Mouse (Mus musculus): ENCODE data around the gene Slc36a1.
A peak's percentile ranks its signal among the peaks of the same experiment; 100 is the strongest.

Gene Slc36a1

DNA sequence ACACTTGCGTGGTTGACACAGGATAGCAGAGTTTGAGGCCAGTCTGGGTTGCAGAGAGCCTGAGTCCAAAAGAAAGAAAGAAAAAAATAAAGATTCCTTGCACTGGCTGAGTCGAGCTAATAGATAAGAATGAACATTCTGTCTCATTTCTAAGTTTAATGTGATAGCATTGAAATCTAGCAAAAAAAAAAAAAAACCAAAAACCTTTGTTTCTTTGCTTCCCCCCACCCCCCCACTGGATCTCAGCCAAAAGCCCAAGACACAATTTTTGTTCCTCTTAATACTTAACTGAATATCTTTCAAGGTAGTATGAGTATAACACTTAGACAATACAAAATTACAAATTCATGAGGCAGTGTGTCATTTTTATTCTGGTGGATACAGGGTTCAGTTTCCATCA, 4.9 kb downstream of the Slc36a1 start:
- no peak for DNase-seq (ENCODE audit: low read depth, low spot score)

DNA sequence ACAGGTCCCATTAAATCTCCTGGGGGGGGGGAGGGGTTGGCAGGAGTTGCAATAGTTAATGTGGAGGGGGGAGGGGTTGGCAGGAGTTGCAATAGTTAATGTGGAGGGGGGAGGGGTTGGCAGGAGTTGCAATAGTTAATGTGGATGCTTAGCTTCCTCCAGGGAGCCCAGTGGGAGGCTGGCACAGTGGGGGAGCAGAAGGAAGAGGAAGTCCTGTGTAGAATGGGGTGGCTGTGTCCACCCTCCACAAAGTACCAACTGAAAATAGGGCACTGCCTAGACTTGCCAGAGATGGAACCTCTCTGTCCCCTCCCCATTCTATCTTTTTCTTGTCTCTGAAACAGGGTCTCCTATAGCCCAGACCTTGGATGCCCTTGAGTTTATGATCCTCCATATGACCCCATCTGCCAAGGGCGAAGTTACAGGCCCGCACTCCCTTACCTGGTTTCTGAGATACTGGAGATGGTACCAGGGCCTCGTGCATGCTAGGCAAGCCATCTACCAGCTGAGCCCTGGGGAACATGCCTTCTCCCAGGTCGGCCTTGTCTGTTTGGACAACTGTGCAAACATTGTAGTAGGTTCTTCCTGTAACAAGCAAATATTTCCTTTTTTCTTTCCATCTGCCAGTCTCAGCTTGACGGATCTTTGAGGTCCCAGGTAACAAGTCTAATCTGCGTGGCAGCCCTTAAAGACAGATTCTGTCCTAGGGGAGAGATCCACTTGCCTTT, 5.6 kb downstream of the Slc36a1 start:
- DNase-seq (ENCODE audit: low read depth, low spot score), result no peak

DNA sequence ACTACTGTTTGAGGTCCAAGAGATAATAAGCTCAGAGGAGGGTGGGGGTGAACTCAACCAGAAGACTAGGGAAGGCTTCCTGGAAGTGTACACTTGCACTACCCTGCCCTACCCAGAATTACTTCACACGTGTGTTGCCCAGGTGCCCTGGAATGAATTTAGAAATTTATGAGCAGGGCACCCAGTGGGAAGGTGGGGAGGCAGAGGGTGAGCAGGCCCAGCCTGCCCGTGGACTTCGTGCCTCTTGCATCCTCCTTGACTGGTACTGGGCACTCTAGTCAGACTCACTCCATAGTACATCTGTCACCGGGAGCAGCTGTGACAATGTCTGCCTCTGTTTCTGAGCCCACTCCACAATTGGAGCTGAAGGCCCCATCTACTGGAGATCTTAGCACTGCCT, 9.4 kb downstream of the Slc36a1 start:
- no peak for DNase-seq (ENCODE audit: low read depth, low spot score)

DNA sequence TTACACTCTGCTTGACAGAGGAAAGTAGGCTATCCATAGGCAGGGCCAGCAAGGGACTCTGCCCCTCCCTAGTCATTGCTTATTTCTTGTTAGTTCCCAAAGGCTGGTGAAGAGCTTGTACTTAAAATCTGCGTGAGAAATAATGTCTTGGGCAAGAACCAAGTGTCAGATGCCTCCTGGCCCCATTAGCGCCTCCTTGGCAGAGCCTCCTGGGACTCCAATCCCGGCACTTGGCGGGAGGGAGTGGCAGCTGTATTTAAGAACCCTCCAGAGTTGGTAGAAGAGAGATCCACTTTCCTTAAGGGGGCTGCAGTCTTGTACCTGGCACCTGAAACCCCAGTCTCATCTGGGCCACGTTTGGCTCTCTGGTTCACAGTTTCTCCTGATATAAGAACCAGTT, 10.0 kb downstream of the Slc36a1 start:
- DNase-seq (ENCODE audit: low read depth, low spot score), result no peak

DNA sequence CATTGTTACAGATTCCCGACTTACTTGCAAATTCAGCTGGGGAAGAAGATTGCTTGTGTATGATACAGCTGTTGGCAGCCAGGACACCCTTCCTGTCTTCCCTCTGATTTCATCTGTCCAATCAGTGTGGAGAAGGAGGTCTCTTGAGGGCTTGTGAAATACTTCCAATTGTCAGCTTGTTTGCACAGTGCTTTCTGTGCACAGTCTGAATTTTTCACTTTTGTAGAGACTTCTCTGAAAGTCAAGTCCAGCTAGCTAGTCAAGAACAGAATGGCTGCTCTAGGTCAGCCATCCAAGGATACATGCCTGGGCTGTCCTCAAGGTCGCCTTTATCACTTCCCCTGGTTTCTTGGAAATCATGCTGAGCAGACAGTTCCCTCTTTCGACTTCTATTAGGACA, 10.8 kb downstream of the Slc36a1 start:
- no peak for DNase-seq (ENCODE audit: low read depth, low spot score)

DNA sequence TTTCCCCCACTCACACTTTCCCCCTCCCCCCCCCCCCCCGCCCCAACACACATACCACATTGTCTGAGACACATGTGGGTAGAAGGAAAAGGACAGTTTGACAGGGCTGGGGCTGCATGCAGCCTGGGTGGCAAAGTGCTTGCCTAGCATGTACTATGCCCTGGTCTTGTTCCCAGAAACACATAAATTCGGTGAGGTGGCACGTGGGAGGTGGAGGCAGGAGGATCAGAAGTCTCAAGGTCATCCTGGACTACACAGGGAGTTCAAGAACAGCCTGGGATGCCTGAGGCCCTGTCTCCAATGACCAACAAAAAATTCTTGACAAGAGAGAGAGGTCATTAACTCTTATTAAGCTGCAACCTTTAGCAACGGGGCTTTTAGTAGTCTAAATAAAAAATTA, 11.9 kb downstream of the Slc36a1 start:
- DNase-seq (ENCODE audit: low read depth, low spot score), result no peak

DNA sequence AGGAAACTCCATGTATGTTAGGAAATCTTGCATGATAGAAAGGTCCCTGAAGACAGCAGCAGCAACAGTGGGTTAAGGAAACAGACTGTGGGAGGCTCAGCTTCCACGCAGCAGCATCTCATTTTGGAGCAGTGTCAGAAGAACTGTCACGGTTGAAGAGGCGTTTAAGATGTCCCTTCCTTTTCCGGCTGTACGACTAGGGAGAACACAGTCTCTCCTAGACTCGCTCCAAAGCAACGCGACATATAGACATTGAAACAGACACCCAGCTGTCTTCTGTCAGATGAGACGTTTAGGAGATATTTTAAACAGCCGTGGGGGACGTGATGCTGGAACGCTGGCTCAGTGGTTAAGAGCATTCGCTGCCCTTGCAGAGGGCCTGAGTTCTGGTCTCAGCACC, 12.7 kb downstream of the Slc36a1 start:
- no peak for DNase-seq (ENCODE audit: low read depth, low spot score)

DNA sequence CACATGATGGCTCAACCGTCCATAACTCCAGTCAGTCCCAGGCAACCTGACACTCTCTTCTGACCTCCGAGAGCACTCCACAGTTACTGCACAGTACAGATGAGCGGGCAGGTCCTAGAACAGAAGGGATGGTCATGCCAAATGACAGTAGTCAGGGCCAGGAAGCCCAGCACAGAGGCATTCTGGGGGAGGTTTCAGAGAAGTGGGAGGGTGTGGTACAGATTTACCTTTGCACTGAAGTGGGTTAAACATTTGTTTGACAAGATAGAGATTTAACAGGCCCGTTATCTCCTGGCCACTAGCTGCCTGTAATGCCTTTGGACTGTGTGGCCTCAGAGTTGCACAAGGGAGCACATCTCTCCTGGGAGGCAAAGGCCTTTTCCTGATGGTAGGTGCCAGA, 13.3 kb downstream of the Slc36a1 start:
- DNase-seq (ENCODE audit: low read depth, low spot score), result no peak

DNA sequence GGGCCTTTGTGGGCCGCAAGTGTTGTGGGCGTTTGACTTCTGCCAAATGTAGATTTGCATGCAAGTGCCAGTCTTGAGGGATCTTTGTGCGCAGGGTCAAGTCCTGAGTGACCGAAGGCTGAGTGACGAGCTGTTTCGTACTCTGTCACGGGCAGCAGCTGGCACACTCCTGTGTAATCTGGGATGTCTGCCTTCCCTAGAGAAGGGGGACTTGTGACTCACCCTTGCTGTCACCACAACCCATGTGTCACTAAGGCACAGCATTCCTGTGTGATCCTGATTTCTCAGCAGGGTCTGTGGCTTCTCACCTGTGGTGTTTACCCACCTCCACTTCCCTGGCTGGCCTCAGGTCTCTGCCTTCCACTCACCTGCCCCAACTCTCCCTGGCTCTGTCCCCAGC, 13.7 kb downstream of the Slc36a1 start:
- no peak for DNase-seq (ENCODE audit: low read depth, low spot score)

DNA sequence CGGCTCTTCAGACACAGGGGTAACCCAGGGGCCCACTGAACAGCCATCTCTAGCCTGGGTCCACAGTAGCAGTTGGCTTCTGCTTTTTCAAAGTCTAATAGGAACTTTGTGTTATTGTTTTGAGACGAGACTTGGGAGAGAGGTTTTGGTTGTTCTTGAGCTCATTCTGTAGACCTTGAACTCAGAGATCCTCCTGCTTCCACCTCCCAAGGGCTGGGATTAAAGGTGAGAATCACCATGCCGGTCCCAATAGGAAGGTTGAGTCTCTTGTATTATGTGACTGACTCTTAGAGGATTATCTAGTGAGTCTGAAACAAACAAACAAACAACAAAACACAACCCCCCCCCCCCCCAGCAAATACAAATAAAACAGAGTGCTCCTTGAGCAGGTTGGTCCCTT, 14.3 kb downstream of the Slc36a1 start:
- DNase-seq (ENCODE audit: low read depth, low spot score), result no peak

DNA sequence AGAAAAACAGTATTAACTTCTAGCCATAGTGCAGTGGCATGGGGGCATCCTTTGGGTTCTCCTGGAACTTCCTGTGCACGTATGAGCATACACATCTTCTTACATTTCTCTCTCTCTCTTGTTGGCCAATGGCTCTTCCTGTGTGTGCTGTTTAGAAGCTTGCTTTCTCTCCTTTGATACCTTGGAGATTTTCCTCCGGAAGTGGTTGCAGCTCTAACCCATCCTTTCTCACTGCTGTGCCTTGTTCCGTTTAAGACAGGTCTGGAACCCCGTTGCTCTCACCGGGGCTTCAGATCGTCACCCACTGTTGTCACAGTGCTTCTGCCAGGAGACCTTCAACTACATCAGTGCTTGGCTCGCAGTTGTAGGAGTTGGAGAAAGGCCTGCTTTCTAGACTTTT, 17.2 kb downstream of the Slc36a1 start:
- no peak for DNase-seq (ENCODE audit: low read depth, low spot score)

DNA sequence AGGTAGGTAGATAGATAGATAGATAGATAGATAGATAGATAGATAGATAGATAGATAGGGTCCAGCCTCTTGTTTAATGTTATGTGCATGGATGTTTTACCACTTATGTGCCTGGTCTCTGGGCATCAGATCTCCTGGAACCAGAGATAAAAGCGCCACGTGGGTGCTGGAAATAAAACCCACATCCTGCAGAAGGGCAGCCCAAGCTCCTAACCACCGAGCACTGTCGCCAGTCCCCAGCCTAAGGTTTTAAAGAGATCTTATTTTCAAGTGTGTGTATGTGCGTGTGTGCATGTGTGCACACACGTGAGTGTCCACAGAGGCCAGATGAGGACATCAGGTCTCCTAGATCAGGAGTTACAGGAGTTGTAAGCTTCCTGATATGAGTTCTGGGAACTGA, 26.9 kb downstream of the Slc36a1 start:
- DNase-seq (ENCODE audit: low read depth, low spot score), result no peak

DNA sequence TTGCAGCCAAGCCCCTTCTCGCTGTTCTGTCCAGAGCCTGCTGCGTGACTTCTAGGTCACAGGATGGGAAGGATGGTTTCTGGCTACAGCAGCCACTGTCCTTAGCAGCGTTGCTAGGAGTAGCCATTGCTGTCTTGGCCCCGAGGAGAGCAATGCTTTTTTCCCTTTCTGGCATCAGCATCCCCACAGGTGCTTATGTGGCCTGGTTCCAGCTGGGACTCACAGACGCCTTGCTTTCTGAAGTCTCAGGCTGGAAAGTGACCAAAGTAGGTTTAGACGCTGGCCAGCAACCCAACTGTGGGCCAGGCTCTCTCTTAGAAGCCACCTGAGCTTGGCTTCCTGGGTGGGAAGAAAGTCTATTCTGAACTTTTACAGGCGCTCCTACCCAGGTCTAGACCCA, 30.1 kb downstream of the Slc36a1 start:
- DNase-seq (ENCODE audit: low read depth, low spot score), result no peak

DNA sequence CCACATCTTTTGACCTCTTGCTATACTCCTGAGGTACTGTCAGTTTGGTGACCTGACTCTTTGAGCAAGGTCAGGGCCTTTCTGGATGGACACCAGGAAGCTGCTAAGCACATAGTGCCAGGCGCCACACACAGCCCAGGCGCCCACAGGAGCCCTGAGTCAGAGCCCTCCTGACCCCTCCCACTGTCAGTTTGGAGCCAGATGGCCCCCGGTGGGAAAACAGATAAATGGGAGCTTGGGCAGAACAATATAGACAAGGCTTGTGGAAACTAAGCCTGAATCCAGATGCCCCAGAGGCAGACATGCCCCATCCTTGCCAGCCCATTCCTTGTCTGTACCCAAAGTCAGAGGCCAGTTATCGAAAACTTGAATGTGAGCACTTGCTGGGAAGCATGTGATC, 30.6 kb downstream of the Slc36a1 start:
- no peak for DNase-seq (ENCODE audit: low read depth, low spot score)

DNA sequence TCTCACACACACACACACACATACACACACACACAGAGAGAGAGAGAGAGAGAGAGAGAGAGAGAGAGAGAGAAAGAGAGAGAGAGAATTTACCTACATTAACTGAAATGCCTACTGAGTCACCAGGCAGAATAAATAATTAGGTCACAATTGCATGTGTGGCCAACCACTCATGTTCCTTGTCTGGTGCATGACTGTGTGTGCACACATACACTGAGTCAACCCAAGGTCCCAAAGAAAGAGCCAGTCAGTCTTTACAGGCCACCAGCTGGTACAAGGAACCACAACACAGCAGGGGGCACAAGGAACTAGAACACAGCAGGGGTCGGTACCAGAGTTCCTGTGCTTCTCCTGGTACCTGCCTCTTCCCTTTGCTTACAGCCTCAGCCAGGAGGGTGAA, 32.7 kb downstream of the Slc36a1 start:
- peak; percentile 28 for DNase-seq (ENCODE audit: low read depth, low spot score)

DNA sequence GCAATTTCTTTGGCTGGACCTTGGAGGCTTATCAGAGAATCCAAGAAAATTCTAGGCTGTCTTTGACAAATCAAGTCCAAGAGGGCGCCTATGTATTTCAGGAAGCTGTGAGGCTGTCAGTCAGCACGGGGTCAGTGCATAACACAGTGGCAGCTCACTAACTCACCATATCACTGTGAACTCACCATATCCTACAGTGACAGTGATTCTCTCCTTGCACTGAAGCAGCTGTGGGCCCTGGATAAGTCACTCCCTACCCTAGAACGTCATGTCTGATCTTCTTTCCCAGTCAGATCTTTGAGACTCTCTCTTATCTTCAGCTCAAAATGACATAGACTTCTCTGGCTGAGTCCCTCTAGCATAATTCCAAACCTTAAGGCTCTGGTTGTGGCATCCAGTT, 35.3 kb downstream of the Slc36a1 start:
- DNase-seq (ENCODE audit: low read depth, low spot score), result no peak

DNA sequence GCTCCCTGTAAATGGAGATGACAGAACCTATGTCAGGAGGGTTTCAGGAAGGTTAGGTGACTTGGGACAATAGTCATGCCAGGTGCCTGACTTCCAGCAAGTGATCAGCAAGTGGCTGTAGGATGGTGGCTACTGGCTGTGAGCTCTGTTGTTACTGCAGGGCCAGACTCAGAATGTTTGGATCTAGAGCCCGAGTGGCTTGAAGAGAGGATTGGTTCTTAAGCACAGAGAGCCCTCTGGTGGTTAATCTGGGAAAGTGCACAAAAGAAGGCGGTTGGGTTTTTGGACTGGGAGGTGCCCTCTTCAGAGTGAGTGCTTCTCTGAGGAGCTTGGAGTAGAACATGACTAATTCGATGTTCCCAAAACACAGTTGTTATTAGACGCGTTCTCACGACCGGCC, 36.4 kb downstream of the Slc36a1 start:
- DNase-seq (ENCODE audit: low read depth, low spot score), result peak; percentile 76

DNA sequence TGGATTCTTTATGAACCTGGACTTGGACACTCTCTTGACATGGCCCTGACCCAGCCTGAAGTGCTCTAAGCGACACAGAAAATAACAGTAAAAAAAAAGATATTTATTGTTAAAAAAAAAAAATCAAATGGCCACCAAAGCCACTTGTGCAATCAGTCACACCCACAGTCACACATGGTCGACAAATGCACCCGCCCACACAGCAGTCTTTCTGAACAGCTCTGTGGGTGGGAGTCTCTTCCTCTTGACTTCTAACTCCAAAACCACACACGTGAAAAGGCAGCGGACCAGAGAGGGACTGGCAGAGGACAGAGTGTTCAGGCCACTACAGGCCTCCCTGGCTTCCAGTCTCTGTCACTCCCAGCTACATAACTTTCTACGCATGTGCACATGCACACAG, 46.4 kb downstream of the Slc36a1 start:
- DNase-seq (ENCODE audit: low read depth, low spot score), result no peak

DNA sequence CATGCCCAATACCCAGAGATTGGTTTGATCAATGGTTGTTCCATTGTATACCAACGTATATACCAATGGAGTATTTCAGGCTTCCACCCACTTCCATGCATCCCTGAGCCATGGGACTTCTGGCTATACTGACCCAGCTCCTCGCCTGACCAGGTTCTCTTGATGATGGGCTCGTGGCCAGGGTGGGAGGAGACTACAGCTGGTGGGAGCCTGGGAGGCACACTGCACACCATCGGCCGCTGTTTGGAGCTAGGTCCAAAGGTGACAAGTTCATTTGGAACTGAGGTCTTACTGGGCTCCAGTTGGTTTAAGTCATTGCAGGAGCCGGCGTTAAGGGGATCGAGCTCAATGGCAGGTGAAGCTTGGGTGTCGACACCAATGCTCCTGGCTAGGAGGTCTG, 49.2 kb downstream of the Slc36a1 start:
- DNase-seq (ENCODE audit: low read depth, low spot score), result no peak

DNA sequence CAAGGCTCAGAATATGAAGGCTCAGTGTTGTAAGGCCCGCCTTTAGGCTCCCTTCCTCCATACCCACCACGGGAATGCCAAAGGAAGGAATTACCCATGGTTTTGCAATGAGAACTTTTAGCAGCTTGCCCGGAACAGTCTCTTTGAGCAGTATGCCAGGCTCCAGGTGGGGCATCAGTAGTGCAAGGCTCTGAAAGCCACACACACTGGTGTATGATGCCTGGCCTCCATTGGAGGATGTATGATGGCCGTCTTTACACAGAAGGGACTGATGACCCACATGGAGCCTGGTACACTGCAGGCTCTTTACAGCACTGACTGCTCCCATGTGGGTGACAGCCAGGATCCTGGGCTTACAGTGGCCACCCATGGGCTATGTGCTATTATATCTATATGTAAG, 57.0 kb downstream of the Slc36a1 start:
- no peak for DNase-seq (ENCODE audit: low read depth, low spot score)

DNA sequence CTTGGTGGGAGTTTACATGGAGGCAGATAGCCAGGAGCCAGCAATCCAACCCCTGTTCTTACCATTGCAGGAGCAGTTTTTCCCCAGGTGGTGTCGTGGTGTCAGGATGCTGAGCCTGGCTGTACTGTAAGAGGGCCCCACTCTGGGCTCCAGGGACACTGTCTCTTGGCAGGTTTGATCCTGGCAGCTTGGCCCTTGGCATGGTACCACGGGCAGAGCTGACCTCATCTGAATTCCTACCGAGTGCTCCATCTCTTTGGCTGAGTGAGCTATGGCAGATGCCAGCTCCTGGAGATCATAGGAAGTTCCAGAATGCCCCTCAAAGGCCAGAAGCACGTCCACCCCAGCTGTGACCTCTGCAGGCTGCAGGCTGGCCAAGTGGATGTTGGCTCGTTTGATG, 57.9 kb downstream of the Slc36a1 start:
- DNase-seq (ENCODE audit: low read depth, low spot score), result no peak

DNA sequence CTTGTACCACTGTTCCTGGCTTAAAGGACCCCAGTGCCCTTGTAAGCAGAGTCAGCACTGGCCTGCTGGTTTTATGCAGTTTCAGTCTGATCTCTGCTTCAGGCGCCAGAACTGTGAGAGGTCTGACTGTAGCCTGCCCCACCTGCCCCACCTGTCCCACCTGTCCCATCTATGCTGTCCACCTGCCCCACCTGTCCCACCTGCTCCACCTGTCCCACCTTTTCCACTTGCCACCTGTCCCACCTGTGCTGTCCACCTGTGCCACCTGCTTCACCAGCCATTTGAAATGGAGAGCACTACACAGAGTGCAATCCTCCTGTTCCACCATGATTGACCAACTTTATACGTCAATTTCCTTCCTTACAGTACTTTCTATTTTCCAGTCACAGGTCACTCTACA, 60.2 kb downstream of the Slc36a1 start:
- no peak for DNase-seq (ENCODE audit: low read depth, low spot score)

DNA sequence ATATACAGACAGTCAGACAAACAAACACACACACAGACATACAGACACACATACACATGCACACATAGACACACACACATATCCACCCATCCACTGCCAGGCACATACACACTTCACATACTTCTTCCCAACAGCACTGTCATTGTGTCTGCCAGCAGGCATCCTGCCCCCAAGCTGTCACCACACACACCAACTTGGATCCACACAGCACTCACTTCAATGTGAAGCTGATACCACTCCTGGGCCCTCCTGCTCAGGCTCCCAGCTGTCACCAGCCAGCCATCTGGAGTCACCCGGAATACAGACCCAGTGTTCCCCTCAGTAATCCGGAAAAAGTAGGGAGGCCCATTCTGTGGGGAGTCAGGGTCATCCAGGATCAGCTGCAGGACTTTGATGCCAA, 61.5 kb downstream of the Slc36a1 start:
- DNase-seq (ENCODE audit: low read depth, low spot score), result no peak

DNA sequence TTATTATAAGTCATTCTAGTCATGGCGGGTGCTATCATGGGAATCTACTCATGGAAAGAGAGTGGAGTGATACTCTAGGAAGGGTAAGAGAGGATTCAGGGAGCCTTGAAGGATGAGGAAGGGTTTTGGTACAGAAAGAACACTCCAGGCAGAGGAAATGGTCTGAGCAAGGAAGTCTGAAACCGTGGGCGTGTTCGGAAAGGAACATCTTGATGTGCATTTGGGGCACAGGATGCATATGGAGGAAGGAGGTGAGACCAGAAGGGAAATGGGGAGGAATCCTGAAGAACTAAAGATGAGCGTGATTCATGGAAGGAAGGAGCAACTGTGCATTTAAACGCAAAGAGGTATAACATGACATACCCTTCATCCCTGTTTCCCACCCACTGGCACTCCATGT, 64.4 kb downstream of the Slc36a1 start:
- DNase-seq (ENCODE audit: low read depth, low spot score), result no peak
